Mouse (Mus musculus) small intestine, adult 2 months (tissue): Measurements from ENCODE around the gene Gm20403. TPM values are rescaled to one million over a fixed set of nuclear protein-coding genes. Genes with fewer than 3 reads are reported as not detected.

ENCODE experiments used
- H3K27ac ChIP-seq: fragments of 200-500 bp; 2 replicates; pipeline ENCODE4 v1.5.1; 2012; ENCODE audit warnings: low read depth, low read length, control low read depth, inconsistent platforms; ENCODE audit not compliant: insufficient read depth
- H3K27me3 ChIP-seq: fragments of 200-500 bp; 2 replicates; pipeline ENCODE4 v1.6.1; 2012; ENCODE audit warnings: mild to moderate bottlenecking, moderate library complexity, low read length, inconsistent platforms; ENCODE audit not compliant: control insufficient read depth, insufficient read depth
- H3K36me3 ChIP-seq: fragments of 200-500 bp; 2 replicates; pipeline ENCODE4 v1.6.1; 2012; ENCODE audit warnings: mild to moderate bottlenecking, low read length, control low read depth, inconsistent platforms; ENCODE audit not compliant: control insufficient read depth, insufficient read depth
- H3K4me1 ChIP-seq: fragments of 200-500 bp; 2 replicates; pipeline ENCODE4 v1.6.1; 2012; ENCODE audit warnings: low read length, inconsistent platforms, mixed read lengths; ENCODE audit not compliant: control insufficient read depth, insufficient read depth, insufficient read length
- H3K4me3 ChIP-seq: fragments of 200-500 bp; 2 replicates; pipeline ENCODE4 v1.5.1; 2012; ENCODE audit warnings: low read depth, mild to moderate bottlenecking, control low read depth, inconsistent platforms, low read length, moderate library complexity
- CTCF ChIP-seq: fragments of 200-500 bp; IDR thresholded peaks from 2 replicates; pipeline ENCODE4 v1.5.1; 2012; ENCODE audit warnings: low read depth, mild to moderate bottlenecking, control low read depth, inconsistent platforms, low read length, moderate library complexity, mixed read lengths; ENCODE audit not compliant: insufficient replicate concordance, insufficient read length; ENCODE audit errors: extremely low read depth
- POLR2A ChIP-seq: fragments of 200-500 bp; IDR thresholded peaks from 2 replicates; pipeline ENCODE4 v1.6.1; 2012; ENCODE audit warnings: low read depth, mild to moderate bottlenecking, control low read depth, inconsistent platforms, low read length, moderate library complexity
- WGBS: fragments of 180-500 bp; shearing (Covaris S2); methylation state at CpG from one replicate; pipeline ENCODE4 v1.1.7; 2018; 5-methylcytosine and 5-hydroxymethylcytosine counted together
- polyA plus RNA-seq: library from polyadenylated mRNA; depleted of rRNA; stranded (reverse); fragments of >200 nt; gene quantifications from 2 replicates; pipeline ENCODE4 v1.2.3, GENCODE M21; 2012

Gene Gm20403
- polyA plus RNA-seq, 1 experiment = not detected

DNA sequence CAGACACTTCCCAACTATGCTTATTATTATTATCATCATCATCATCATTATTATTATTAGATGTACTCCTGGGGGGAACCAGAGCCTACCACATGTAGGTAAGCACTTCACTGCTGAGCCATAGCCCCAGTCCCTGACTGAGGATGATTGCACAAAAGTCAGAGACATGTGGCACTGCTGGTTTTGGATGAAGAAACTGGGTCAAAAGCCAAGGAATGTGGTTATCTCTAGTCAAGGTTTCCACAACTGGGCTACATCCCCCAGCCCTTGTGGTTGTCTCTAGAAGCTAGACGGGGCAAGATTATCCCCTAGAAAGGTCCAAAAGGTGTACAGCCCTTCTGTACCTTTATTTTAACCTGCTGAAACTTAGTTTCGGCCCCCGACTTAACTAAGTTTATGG, 6.5 kb upstream of the Gm20403 start:
- WGBS = 64% methylated on average over 3 of the region's 3 CpGs

DNA sequence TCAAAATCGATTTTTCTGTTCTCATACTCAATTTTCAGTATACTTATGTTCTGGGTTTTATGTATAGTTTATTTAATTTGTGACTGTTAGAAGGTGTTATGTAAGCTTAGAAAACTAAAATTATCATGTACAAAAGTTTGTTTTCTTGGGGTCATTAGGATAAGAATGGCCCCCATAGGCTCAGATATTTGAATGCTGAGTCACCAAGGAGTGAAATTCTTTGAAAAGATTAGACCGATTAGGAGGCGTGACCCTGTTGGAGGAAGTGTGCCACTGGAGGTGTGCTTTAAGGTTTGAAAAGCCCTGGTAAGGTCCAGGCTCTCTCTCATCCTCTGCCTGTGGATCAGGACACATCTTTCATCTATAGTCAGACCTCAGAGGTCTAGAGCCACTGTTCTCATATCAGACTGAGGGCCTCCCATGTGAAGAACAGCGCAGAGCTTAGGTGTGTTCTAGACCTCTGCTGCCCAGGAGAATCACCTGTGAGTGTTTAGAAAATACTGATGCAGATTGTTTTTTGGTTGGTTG, 2.1 kb upstream of the Gm20403 start:
- peaks cover 4% of the 10 kb centered on the region; the same call in 1 of the 2 replicates for H3K4me1 ChIP-seq
- TF ChIP-seq CTCF = no peak
- TF ChIP-seq POLR2A = no peak
- H3K27ac ChIP-seq = no peak overlapping the region
- H3K36me3 ChIP-seq = no peaks in the 10 kb centered on the region
- H3K27me3 ChIP-seq = no peaks in the 10 kb centered on the region
- 78% methylated on average over 4 of the region's 4 CpGs for WGBS
- H3K4me3 ChIP-seq = no peak overlapping the region

More for the DNA sequence above, 6.5 kb upstream of the Gm20403 start:
- no peaks in the 10 kb centered on the region for H3K27me3 ChIP-seq
- H3K4me1 ChIP-seq = no peaks in the 10 kb centered on the region
- H3K4me3 ChIP-seq = no peak overlapping the region
- no peak overlapping the region for H3K27ac ChIP-seq
- no peaks in the 10 kb centered on the region for H3K36me3 ChIP-seq
- no peak for TF ChIP-seq POLR2A
- TF ChIP-seq CTCF = no peak

DNA sequence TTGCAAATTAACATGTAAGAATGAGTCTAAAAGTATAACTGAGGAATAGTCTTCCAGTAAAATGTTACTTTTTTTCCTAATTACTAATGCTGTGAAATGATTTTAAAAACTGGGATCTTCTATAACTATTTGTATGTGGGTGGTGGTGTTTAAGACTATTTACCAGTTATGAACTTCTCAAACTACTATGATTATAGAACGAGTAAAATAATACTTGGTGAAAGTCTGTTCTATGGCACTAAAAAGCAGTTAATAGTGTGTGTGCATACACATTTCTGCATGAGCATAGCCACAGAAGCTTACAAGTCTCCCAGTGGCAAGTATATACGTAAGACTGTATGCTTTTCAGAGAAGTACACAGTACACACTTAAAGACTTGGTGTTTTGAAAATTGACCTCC, 827 bp upstream of the Gm20403 start:
- Histone ChIP-seq H3K27me3 (no peaks in the 10 kb centered on the region), H3K4me1 (peaks cover 4% of the 10 kb centered on the region; the same call in 1 of the 2 replicates), H3K4me3 (no peak overlapping the region), H3K27ac (no peak overlapping the region), H3K36me3 (no peaks in the 10 kb centered on the region)
- TF ChIP-seq CTCF (no peak), POLR2A (no peak)
- WGBS = 90% methylated on average over 2 of the region's 2 CpGs

DNA sequence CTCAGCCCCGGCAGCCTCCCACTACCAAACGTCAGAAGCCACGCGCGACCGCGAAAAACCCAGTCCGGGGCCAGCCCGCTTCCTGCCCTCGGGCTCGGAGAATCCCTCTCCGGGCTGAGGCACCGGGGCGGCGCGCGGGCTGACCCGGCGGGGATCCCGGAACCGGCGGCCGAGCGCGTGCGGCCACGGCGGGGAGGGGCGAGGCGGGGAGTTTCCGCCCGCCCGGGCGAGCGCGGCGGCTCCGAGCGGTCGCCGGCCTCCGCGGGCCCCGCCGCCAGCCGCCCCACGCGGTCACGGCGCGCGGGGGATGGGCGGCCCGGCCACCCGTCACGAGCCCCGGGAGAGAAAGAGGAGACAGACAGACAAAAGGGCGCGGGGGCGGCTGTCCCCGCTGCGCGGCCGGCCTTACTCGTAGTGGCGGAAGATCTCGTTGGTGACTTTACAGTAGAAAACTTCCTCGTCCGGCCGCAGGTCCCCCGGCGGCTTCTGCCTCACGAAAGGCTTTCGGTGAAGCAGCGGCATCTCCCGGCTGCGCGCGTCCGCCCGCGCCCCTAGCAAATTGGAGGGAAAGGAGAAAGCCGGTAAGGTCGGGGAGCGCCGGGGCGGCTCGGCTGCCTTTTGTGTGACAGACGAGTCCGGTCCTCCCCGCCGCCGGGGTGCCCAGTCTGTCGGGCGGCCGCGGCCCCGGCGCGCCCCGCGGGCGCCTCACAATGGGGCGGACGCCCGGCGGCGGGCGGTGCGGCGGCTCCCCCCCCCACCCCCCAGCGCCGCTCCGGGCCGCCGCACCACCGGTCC, 875 bp downstream of the Gm20403 start:
- peak overlapping the region; percentile 80 for H3K27ac ChIP-seq
- TF ChIP-seq CTCF (no peak), POLR2A (no peak; the same call in 1 of the 2 replicates)
- under 1% methylated on average over 109 of the region's 117 CpGs for WGBS
- no peaks in the 10 kb centered on the region for H3K27me3 ChIP-seq
- peaks cover 4% of the 10 kb centered on the region; the same call in 1 of the 2 replicates for H3K4me1 ChIP-seq
- peak overlapping the region; percentile 99 for H3K4me3 ChIP-seq
- peaks cover 1% of the 10 kb centered on the region for H3K36me3 ChIP-seq

DNA sequence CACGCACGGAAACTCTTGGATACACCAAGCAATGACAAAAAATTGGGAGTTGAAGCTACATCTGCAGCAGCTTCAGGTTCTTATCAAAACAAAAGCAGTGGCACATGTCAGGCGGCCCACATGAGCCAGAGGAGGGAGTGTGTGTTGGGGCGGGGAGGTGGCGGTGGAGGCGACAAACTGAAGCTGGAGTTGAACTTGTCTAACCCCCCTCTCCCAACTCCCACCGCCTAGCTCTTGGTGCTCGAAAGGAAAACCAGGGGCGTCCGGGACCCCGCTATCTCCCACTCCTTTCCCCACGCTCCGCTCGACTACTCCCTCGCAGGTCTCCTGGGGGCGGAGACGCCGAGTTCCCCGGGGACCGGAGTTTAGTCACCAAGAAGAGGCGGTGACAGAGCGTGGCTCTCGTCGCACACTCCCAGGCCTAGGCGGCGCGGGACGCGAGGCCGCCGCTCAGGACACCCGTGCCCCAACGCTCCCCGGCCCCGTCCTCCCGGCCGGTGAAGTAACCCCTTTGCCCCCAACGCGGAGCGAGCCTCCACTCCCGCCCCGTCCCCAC, 1.6 kb downstream of the Gm20403 start:
- Histone ChIP-seq H3K4me3 (peak overlapping the region; percentile 99), H3K4me1 (peaks cover 4% of the 10 kb centered on the region; the same call in 1 of the 2 replicates), H3K27me3 (no peaks in the 10 kb centered on the region), H3K36me3 (peaks cover 4% of the 10 kb centered on the region), H3K27ac (no peak overlapping the region; the same call in 1 of the 2 replicates)
- TF ChIP-seq CTCF (no peak), POLR2A (no peak)
- WGBS = 1% methylated on average over 42 of the region's 42 CpGs

DNA sequence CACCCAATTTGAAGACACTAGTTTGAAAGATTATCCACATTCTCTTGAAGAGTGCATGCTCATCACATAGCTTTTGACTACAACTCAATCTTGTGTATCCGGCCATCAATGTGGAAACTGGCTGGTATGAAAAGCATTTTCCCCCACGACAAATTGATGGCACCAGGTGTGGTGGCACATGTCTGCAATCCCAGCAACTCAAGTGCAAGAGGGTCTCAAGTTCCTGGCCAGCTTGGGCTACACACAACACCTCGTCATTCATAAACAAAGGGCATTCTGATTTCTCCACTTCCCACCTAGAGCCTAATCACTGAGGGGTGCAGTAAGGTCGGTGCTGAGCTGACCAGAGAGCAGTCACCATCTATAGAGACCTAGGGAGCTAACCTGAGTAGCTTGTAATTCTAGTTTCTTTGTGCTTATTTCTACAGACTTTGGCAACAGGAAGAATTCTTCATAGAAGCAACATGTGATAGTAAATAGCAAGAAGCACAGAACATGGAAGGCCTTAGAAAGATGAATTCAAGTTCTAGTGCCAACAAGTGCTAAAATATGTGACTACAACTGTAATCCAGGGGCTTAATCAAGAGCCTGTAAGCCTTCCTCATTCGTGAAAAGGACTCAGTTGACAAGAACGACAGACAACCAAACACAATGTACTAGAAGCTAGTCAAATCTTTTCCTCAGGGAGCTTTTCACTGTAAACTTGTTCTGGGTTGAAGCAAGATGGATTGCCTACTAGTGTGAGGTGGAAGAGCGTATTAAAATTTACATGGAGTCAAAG, 3.2 kb downstream of the Gm20403 start:
- Histone ChIP-seq H3K4me1 (peaks cover 4% of the 10 kb centered on the region; the same call in 1 of the 2 replicates), H3K36me3 (peaks cover 4% of the 10 kb centered on the region), H3K27ac (no peak overlapping the region), H3K4me3 (no peak overlapping the region), H3K27me3 (no peaks in the 10 kb centered on the region)
- TF ChIP-seq CTCF = no peak
- TF ChIP-seq POLR2A = no peak
- 80% methylated on average over 7 of the region's 7 CpGs for WGBS
